Comparison of ENCODE assay signal across 26 mouse cellular contexts in genomic region chr12:25283808-25284207, GRCm38 (mm10).
DNase-seq lines count a peak whose midpoint lies in the region; ATAC-seq and TF ChIP-seq lines count a peak whose summit lies in the region.
"Had no signal": no experiment of that assay in that cellular context is flagged by ENCODE, and none has a peak within 500 bp of the region (broad histone marks: within the 10 kb centered on the region; RNA-seq: fewer than 3 reads in every experiment).

No protein-coding gene starts in this region.

- no peaks in the 10 kb centered on the region for H3K36me3 ChIP-seq in liver, adult 2 months (ENCODE audit: control insufficient read depth, insufficient read depth, low read length)
- H3K36me3 ChIP-seq in liver, embryonic 12.5 days, result no peaks in the 10 kb centered on the region
- H3K36me3 ChIP-seq in midbrain, postnatal 0 days (ENCODE audit: insufficient read depth, low read length), result no peaks in the 10 kb centered on the region
- H3K36me3 ChIP-seq: G1E; hindbrain, embryonic 15.5 days; limb, embryonic 10.5 days; liver, embryonic 13.5 days; midbrain, embryonic 12.5 days; neural tube, embryonic 13.5 days had no signal

- no peak for TF ChIP-seq CTCF in liver, adult 2 months (IDR thresholded peaks at IDR 0.05; ENCODE audit: low read depth, low read length)
- no peak for TF ChIP-seq CTCF in midbrain, postnatal 0 days (IDR thresholded peaks at IDR 0.05)

- H3K79me2 ChIP-seq in liver, adult 2 months (ENCODE audit: control insufficient read depth, insufficient read depth, low read length), result no peaks in the 10 kb centered on the region

- H3K4me3 ChIP-seq in liver, adult 2 months (ENCODE audit: insufficient read depth, low read depth, low read length), result no peak overlapping the region
- no peak overlapping the region for H3K4me3 ChIP-seq in liver, embryonic 12.5 days
- no peak overlapping the region for H3K4me3 ChIP-seq in midbrain, postnatal 0 days (ENCODE audit: low read depth, low read length)
- H3K4me3 ChIP-seq: forebrain, embryonic 13.5 days; gastrocnemius, adult 2 months; hindbrain, embryonic 15.5 days; limb, embryonic 10.5 days; liver, embryonic 13.5 days; midbrain, embryonic 12.5 days; neural tube, embryonic 13.5 days had no signal

- H3K9me3 ChIP-seq in liver, embryonic 12.5 days (replicated peaks), result no peaks in the 10 kb centered on the region
- H3K9me3 ChIP-seq in midbrain, postnatal 0 days (ENCODE audit: low read length), result no peaks in the 10 kb centered on the region
- H3K9me3 ChIP-seq: forebrain, embryonic 13.5 days; hindbrain, embryonic 15.5 days; limb, embryonic 10.5 days; liver, embryonic 13.5 days; midbrain, embryonic 12.5 days; neural tube, embryonic 13.5 days had no signal

- ATAC-seq in liver, embryonic 12.5 days, result no peak
- ATAC-seq in megakaryocyte, adult 5-6 weeks (ENCODE audit: poor library complexity, severe bottlenecking), result peak; percentile 79
- ATAC-seq in midbrain, postnatal 0 days (ENCODE audit: low FRiP score), result no peak
- ATAC-seq: forebrain, embryonic 13.5 days had no signal

- no peak overlapping the region for H3K9ac ChIP-seq in liver, adult 2 months (ENCODE audit: low read depth, low read length)
- no peak overlapping the region for H3K9ac ChIP-seq in liver, embryonic 12.5 days
- H3K9ac ChIP-seq in midbrain, postnatal 0 days (replicated peaks; ENCODE audit: low read length, poor library complexity, severe bottlenecking), result no peak overlapping the region
- H3K9ac ChIP-seq: forebrain, embryonic 13.5 days; hindbrain, embryonic 15.5 days; liver, embryonic 13.5 days; midbrain, embryonic 12.5 days; neural tube, embryonic 13.5 days had no signal

- WGBS in liver, adult 2 months, result 20% methylated on average over 3 of the region's 3 CpGs
- 12% methylated on average over 3 of the region's 3 CpGs for WGBS in liver, embryonic 12.5 days (ENCODE audit: insufficient replicate concordance)
- 74% methylated on average over 3 of the region's 3 CpGs for WGBS in midbrain, postnatal 0 days

- peaks cover 10% of the 10 kb centered on the region for H3K4me1 ChIP-seq in liver, adult 2 months (ENCODE audit: control insufficient read depth, insufficient read depth, low read length)
- H3K4me1 ChIP-seq in liver, embryonic 12.5 days, result peaks cover 5% of the 10 kb centered on the region; the same call in 1 of the 2 replicates
- no peaks in the 10 kb centered on the region for H3K4me1 ChIP-seq in midbrain, postnatal 0 days (ENCODE audit: insufficient read depth, low read length)
- H3K4me1 ChIP-seq: forebrain, embryonic 13.5 days; hindbrain, embryonic 15.5 days; liver, embryonic 13.5 days; midbrain, embryonic 12.5 days; neural tube, embryonic 13.5 days had no signal

- no peaks in the 10 kb centered on the region for H3K27me3 ChIP-seq in liver, adult 2 months (ENCODE audit: control insufficient read depth, insufficient read depth, low read length)
- no peaks in the 10 kb centered on the region for H3K27me3 ChIP-seq in liver, embryonic 12.5 days (replicated peaks)
- H3K27me3 ChIP-seq in midbrain, postnatal 0 days (ENCODE audit: insufficient read depth, low read length), result no peaks in the 10 kb centered on the region
- H3K27me3 ChIP-seq: CH12.LX; forebrain, embryonic 13.5 days; hindbrain, embryonic 15.5 days; liver, embryonic 13.5 days; midbrain, embryonic 12.5 days; neural tube, embryonic 13.5 days had no signal

- no peak overlapping the region for H3K4me2 ChIP-seq in liver, embryonic 12.5 days
- H3K4me2 ChIP-seq in midbrain, postnatal 0 days (ENCODE audit: low read depth, low read length, poor library complexity, severe bottlenecking), result no peak overlapping the region
- H3K4me2 ChIP-seq: forebrain, embryonic 13.5 days; heart, embryonic 11.5 days; hindbrain, embryonic 15.5 days; liver, embryonic 13.5 days; midbrain, embryonic 12.5 days; neural tube, embryonic 13.5 days had no signal

- TF ChIP-seq POLR2A in liver, adult 2 months (IDR thresholded peaks at IDR 0.05; ENCODE audit: extremely low read depth, insufficient read depth, low read length), result no peak

- no peak overlapping the region; the same call in 1 of the 2 replicates for H3K27ac ChIP-seq in liver, adult 2 months (replicated peaks; ENCODE audit: insufficient read depth, low read depth, low read length)
- H3K27ac ChIP-seq in liver, embryonic 12.5 days, result no peak overlapping the region
- H3K27ac ChIP-seq in midbrain, postnatal 0 days (ENCODE audit: low read depth, low read length), result no peak overlapping the region
- H3K27ac ChIP-seq: forebrain, embryonic 13.5 days; gastrocnemius, adult 2 months; hindbrain, embryonic 15.5 days; limb, embryonic 10.5 days; liver, embryonic 13.5 days; midbrain, embryonic 12.5 days; neural tube, embryonic 13.5 days had no signal

- peak; percentile 95 for DNase-seq in liver, adult 2 months (ENCODE audit: extremely low read depth, low read depth, low spot score)
- peak; percentile 54 for DNase-seq in lung, postnatal 36 days
- DNase-seq in lung, postnatal 4 days, result no peak
- no peak for DNase-seq in midbrain, postnatal 0 days (ENCODE audit: low spot score)
- no peak for DNase-seq in cerebellum, postnatal 36 days
- no peak for DNase-seq in thymus, adult 18-20 months
- DNase-seq: adrenal gland, postnatal 14 days; B cell, adult 2 months; cerebellum, adult 11 months; cerebellum, postnatal 10 days; embryo, embryonic 11 days; gastrocnemius, adult 2 months; kidney, adult 8-10 months; kidney, postnatal 10 days; liver, embryonic 13.5 days; thymus, postnatal 36 days had no signal

Comparison
In these comparisons a context has a peak if more than half of its experiments do, and no peak if none do; other contexts are left out.
1. DNase-seq: peak in liver, adult 2 months (single experiment) and lung, postnatal 36 days (single experiment); none in lung, postnatal 4 days (0 of 2), midbrain, postnatal 0 days (single experiment), cerebellum, postnatal 36 days (0 of 2) and thymus, adult 18-20 months (0 of 2).